Mouse (Mus musculus) lung, embryonic 14.5 days (tissue): Measurements from ENCODE around the gene Styxl1. TPM values are rescaled to one million over a fixed set of nuclear protein-coding genes. Genes with fewer than 3 reads are reported as not detected.

Experiments
- ATAC-seq: fragments of 200-750 bp; cut with Nextera tagmentation; 2 replicates; pipeline ENCODE4 v1.8.0; 2017; ENCODE audit warnings: mild to moderate bottlenecking, moderate TSS enrichment, moderate library complexity; ENCODE audit not compliant: insufficient read depth
- DNase-seq: peaks from one replicate; pipeline ENCODE4 v3.0.0-alpha.2; 2015
- H3K27ac ChIP-seq: fragments of 300-500 bp; sonication (generic); 2 replicates; pipeline ENCODE4 v1.5.1; 2014; ENCODE audit warnings: low read depth, mild to moderate bottlenecking, moderate library complexity
- H3K27me3 ChIP-seq: fragments of 300-500 bp; sonication (generic); 2 replicates; pipeline ENCODE4 v1.6.1; 2014; ENCODE audit warnings: low read length, control low read depth; ENCODE audit not compliant: insufficient read depth
- H3K36me3 ChIP-seq: fragments of 300-500 bp; sonication (generic); 2 replicates; pipeline ENCODE4 v1.6.1; 2014; ENCODE audit warnings: control low read depth; ENCODE audit not compliant: insufficient read depth
- H3K4me1 ChIP-seq: fragments of 300-500 bp; sonication (generic); 2 replicates; pipeline ENCODE4 v1.6.1; 2014; ENCODE audit warnings: antibody characterized with exemption, control low read depth; ENCODE audit not compliant: insufficient read depth
- H3K4me2 ChIP-seq: fragments of 300-500 bp; sonication (generic); 2 replicates; pipeline ENCODE4 v1.6.1; 2014; ENCODE audit warnings: mild to moderate bottlenecking
- H3K4me3 ChIP-seq: fragments of 300-500 bp; sonication (generic); 2 replicates; pipeline ENCODE4 v1.5.1; 2014; ENCODE audit warnings: low read depth, low read length
- H3K9ac ChIP-seq: fragments of 300-500 bp; sonication (generic); 2 replicates; pipeline ENCODE4 v1.6.1; 2014
- H3K9me3 ChIP-seq: fragments of 300-500 bp; sonication (generic); 2 replicates; pipeline ENCODE4 v1.6.1; 2016; ENCODE audit warnings: low read depth, low read length, control low read depth
- CTCF ChIP-seq: IDR thresholded peaks from 2 replicates; pipeline ENCODE4 v1.5.1; 2016; ENCODE audit warnings: antibody characterized with exemption, low read depth
- WGBS: fragments of 180-500 bp; shearing (Covaris S2); extraction: QIAGEN DNeasy Blood & Tissue Kit; methylation state at CpG from one replicate; pipeline ENCODE4 v1.1.7; 2014; 5-methylcytosine and 5-hydroxymethylcytosine counted together
- polyA plus RNA-seq: library from polyadenylated mRNA; unstranded; fragments of >200 nt; fragmentation: Nextera tagmentation; extraction: Ambion mirVana; gene quantifications from 2 replicates; pipeline ENCODE4 v1.2.1, GENCODE M21; 2014

Gene Styxl1
- polyA plus RNA-seq, 1 experiment from 2014 or later = not detected

DNA sequence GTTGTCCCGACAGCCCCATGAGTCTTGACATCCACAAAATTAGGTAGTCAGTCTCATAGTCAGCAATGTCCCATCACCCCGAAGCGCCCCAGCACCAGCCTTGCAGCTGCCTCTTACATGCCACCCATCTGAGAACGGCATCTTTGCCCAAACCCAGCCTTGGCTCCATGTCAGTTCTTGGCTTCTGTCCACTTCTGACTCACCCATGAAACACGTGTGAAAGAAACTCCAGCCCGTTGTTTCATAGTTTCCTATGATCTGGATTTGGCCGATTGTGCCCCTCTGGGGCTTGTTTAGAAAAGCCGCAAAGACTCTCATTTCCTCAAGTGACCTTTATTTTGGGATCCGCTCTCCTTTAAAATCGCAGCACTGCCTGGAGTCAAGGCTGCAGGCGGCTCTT is 56.1 kb downstream of the Styxl1 start:
- Histone ChIP-seq H3K4me1 (peaks cover 19% of the 10 kb centered on the region), H3K27me3 (no peaks in the 10 kb centered on the region), H3K27ac (peak overlapping the region; percentile 52; the same call in 1 of the 2 replicates), H3K36me3 (peaks cover 5% of the 10 kb centered on the region; the same call in 1 of the 2 replicates), H3K4me3 (no peak overlapping the region), H3K4me2 (no peak overlapping the region), H3K9ac (no peak overlapping the region), H3K9me3 (no peaks in the 10 kb centered on the region)
- TF ChIP-seq CTCF = no peak
- ATAC-seq (no peak), DNase-seq (peak; percentile 63)
- WGBS = 60% methylated on average over 11 of the region's 11 CpGs

DNA sequence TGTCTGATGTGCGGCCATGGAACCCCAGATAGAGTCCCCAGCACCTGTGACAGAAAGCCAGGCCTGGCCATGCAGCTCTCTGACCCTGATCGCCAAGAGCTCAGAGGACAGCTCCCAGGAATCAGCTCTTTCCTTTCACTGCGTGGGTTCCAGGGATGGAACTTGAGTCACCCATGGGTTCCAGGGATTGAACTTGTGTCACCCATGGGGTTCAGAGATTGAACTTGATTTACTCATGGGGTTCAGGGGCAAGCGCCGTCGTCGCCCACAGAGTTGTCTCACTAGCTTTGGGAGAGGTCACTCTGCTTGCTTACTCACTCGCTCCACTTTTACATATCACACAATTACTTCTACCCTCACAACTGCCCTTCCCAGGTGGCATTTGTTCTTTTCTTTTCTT is 57.1 kb downstream of the Styxl1 start:
- no peak overlapping the region for H3K4me2 ChIP-seq
- DNase-seq = no peak
- H3K27me3 ChIP-seq = no peaks in the 10 kb centered on the region
- no peaks in the 10 kb centered on the region for H3K9me3 ChIP-seq
- peaks cover 19% of the 10 kb centered on the region for H3K4me1 ChIP-seq
- ATAC-seq = no peak
- TF ChIP-seq CTCF = no peak
- no peak overlapping the region for H3K9ac ChIP-seq
- peaks cover 10% of the 10 kb centered on the region; the same call in 1 of the 2 replicates for H3K36me3 ChIP-seq
- no peak overlapping the region for H3K4me3 ChIP-seq
- no peak overlapping the region for H3K27ac ChIP-seq
- 93% methylated on average over 8 of the region's 8 CpGs for WGBS

DNA sequence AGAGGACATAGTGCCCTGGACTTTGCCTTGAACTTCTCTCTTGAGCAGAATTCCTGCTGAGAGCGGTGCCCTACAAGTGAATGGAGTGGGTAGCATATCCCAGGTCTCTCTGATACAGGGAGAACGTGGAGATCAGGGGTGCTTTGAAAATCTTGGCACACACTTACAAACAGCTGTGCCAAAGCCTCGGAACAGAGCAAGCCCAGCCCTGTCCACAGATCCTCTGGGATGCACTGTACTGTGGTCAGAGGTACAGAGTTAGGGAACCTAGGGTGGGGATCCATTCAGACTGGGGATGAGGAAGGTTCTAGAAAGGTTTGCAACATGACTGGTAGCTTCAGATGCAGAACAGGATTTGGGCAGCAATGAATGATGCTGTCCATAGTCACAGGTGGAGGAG is 58.1 kb downstream of the Styxl1 start:
- H3K27ac ChIP-seq = no peak overlapping the region
- H3K36me3 ChIP-seq = peaks cover 14% of the 10 kb centered on the region; the same call in 1 of the 2 replicates
- H3K4me2 ChIP-seq = no peak overlapping the region
- H3K4me3 ChIP-seq = no peak overlapping the region
- no peaks in the 10 kb centered on the region for H3K9me3 ChIP-seq
- ATAC-seq (no peak), DNase-seq (no peak)
- H3K27me3 ChIP-seq = no peaks in the 10 kb centered on the region
- no peak for TF ChIP-seq CTCF
- WGBS = 60% methylated on average over 3 of the region's 3 CpGs
- peaks cover 12% of the 10 kb centered on the region for H3K4me1 ChIP-seq
- H3K9ac ChIP-seq = no peak overlapping the region

DNA sequence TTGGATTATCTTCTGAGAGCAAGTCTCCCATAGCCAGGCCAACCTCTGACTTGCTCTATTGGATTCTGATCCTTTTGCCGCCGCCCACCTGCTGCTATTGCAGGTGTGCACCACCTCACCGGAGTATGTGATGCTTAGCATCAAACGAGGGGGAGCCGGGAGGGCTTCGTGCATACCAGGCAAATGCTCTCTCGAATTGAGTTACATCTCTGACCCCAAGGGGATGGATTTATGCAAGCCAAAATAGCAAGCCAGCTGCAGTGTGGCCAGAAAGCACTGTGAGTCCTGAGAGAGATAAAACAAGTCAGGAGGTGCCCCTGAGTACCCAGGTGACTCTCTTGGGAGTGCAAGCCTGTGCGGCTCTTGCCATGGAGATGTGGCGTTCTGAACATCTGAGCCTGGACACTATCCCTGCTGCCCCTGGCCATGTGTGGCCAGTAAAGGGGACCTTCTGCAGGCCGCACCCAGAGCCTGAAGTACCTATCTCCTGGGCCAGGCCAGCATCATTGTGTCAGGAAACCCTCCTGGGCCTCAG is 58.5 kb downstream of the Styxl1 start:
- Histone ChIP-seq H3K9me3 (no peaks in the 10 kb centered on the region), H3K4me1 (peaks cover 8% of the 10 kb centered on the region), H3K36me3 (peaks cover 14% of the 10 kb centered on the region; the same call in 1 of the 2 replicates), H3K27ac (no peak overlapping the region), H3K4me2 (no peak overlapping the region), H3K4me3 (no peak overlapping the region), H3K27me3 (no peaks in the 10 kb centered on the region), H3K9ac (no peak overlapping the region)
- 88% methylated on average over 10 of the region's 10 CpGs for WGBS
- TF ChIP-seq CTCF = no peak
- no peak for ATAC-seq
- no peak for DNase-seq

DNA sequence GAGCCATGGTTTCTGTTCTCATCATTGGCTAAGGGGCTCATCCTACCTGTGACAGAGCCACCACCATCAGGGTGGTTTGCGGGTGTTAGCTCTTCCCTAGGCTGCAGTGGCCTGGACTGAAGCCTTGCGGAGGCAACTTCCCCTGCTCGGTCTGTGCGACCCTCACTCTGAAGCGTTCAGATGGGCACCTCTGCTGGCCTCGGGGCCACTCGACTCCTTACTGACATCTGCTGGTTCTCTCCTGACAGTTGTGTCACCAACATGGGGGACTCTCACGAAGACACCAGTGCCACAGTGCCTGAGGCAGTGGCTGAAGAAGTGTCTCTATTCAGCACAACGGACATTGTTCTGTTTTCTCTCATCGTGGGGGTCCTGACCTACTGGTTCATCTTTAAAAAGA is 62.6 kb downstream of the Styxl1 start:
- Histone ChIP-seq H3K4me2 (no peak overlapping the region), H3K36me3 (peaks cover 14% of the 10 kb centered on the region; the same call in 1 of the 2 replicates), H3K27me3 (no peaks in the 10 kb centered on the region), H3K9ac (no peak overlapping the region), H3K27ac (no peak overlapping the region), H3K4me3 (no peak overlapping the region), H3K9me3 (no peaks in the 10 kb centered on the region), H3K4me1 (peaks cover 6% of the 10 kb centered on the region; the same call in 1 of the 2 replicates)
- TF ChIP-seq CTCF = peak; percentile 33
- WGBS = 52% methylated on average over 10 of the region's 10 CpGs
- ATAC-seq (no peak), DNase-seq (peak; percentile 22)

DNA sequence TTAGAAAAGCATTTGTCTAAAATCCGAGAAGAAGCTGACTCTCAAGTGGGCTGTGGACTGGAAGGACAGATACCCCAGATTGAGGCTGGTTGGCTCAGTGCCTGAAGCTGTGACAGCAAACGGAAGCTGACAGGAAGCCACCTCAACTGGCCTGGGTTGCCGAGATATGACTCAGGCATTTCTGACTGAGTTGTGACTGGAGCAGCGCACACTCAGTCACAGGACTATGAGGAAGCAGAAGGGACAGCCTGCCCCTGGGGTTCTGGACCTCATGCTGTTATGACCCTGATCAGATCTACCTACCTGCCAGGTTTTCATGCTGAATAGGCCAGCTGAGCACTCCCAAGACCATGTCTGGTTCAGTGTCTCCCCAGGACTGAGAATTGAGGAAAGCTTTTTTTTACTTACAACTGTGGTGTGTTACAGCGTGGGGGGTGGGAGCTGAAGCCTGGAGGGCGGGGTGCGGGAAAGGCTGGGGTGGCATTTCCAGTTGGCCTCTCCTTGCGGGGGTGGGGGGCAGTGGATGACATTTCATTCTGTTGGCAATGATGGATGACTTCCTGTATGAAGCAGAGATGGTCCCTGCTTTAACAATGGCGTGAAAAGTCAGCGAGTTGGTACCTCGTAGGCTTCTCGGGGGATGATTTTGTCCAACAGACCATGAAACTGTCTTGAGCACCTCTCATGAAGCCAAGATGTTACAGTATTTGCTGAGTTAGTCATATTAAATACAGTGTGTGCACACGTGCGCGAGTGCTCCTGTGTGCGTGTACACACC is 64.6 kb downstream of the Styxl1 start:
- H3K4me1 ChIP-seq = peaks cover 6% of the 10 kb centered on the region; the same call in 1 of the 2 replicates
- peak; percentile 82 for DNase-seq
- TF ChIP-seq CTCF = no peak
- no peaks in the 10 kb centered on the region for H3K9me3 ChIP-seq
- H3K4me2 ChIP-seq = peak overlapping the region; percentile 26; the same call in 1 of the 2 replicates
- peak overlapping the region; percentile 42; the same call in 1 of the 2 replicates for H3K27ac ChIP-seq
- H3K4me3 ChIP-seq = no peak overlapping the region
- no peaks in the 10 kb centered on the region for H3K27me3 ChIP-seq
- peaks cover 20% of the 10 kb centered on the region; the same call in 1 of the 2 replicates for H3K36me3 ChIP-seq
- WGBS = 45% methylated on average over 16 of the region's 16 CpGs
- H3K9ac ChIP-seq = no peak overlapping the region
- peak; percentile 80 for ATAC-seq

DNA sequence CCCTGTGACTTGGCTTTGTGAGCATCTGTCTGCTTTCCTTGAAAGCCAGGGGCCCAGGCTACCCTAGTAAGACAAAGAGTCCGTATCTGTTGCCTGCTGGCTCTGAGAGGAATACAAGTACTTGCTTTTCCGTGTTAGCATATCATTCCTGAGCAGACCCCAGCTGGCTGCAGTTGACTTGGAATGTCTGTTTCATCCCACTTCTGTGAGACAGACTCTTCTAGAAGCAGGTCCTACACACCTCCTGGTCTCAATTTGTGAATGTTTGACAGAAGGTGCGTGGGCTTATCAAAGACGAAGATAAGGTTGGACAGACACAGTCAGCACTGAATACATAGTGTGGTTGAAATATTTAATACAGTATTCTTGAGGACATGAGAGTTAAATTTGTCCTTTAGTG is 65.4 kb downstream of the Styxl1 start:
- DNase-seq (no peak), ATAC-seq (no peak)
- Histone ChIP-seq H3K4me1 (peaks cover 6% of the 10 kb centered on the region; the same call in 1 of the 2 replicates), H3K36me3 (peaks cover 16% of the 10 kb centered on the region; the same call in 1 of the 2 replicates), H3K9ac (no peak overlapping the region), H3K9me3 (no peaks in the 10 kb centered on the region), H3K4me2 (no peak overlapping the region), H3K4me3 (no peak overlapping the region), H3K27ac (no peak overlapping the region), H3K27me3 (no peaks in the 10 kb centered on the region)
- TF ChIP-seq CTCF = no peak
- 44% methylated on average over 4 of the region's 4 CpGs for WGBS
